Mouse (Mus musculus) kidney, adult 2 months (tissue): Measurements from ENCODE around the gene Helz.

Source experiments
- CTCF ChIP-seq: fragments of 200-500 bp; conservative IDR thresholded peaks from 2 replicates; pipeline ENCODE4 v1.5.1; 2011; ENCODE audit warnings: low read depth, mild to moderate bottlenecking, control low read depth, low read length, moderate library complexity, mixed read lengths; ENCODE audit not compliant: insufficient read depth, insufficient read length
- POLR2A ChIP-seq: fragments of 200-500 bp; IDR thresholded peaks from one replicate; pipeline ENCODE4 v1.6.1; 2011; ENCODE audit warnings: low read depth, low read length, control low read depth

- TF ChIP-seq POLR2A (no peak), CTCF (no peak)
Observed at GRCm38 (mm10) chr11:107660452-107660851, 112.7 kb downstream of the Helz start.
